Mouse (Mus musculus) midbrain, embryonic 13.5 days (tissue): ENCODE measurements around the gene Mdm4. TPM values are rescaled to one million over a fixed set of nuclear protein-coding genes. Genes with fewer than 3 reads are reported as not detected.

Experiments
- ATAC-seq: fragments of 200-750 bp; cut with Nextera tagmentation; 2 replicates; pipeline ENCODE4 v1.8.0; 2017; ENCODE audit warnings: mild to moderate bottlenecking, moderate TSS enrichment, moderate library complexity
- H3K27ac ChIP-seq: fragments of 300-500 bp; sonication (generic); 2 replicates; pipeline ENCODE4 v1.5.1; 2015; ENCODE audit warnings: inconsistent platforms, mild to moderate bottlenecking, moderate library complexity
- H3K27me3 ChIP-seq: fragments of 300-500 bp; sonication (generic); 2 replicates; pipeline ENCODE4 v1.6.1; 2015; ENCODE audit warnings: mild to moderate bottlenecking, inconsistent platforms
- H3K36me3 ChIP-seq: fragments of 300-500 bp; sonication (generic); 2 replicates; pipeline ENCODE4 v1.6.1; 2015; ENCODE audit warnings: mild to moderate bottlenecking, inconsistent platforms
- H3K4me1 ChIP-seq: fragments of 300-500 bp; sonication (generic); replicated peaks from 2 replicates; pipeline ENCODE4 v1.6.1; 2015; ENCODE audit warnings: inconsistent platforms
- H3K4me2 ChIP-seq: fragments of 300-500 bp; sonication (generic); replicated peaks from 2 replicates; pipeline ENCODE4 v1.6.1; 2015; ENCODE audit warnings: moderate library complexity, mild to moderate bottlenecking, inconsistent platforms
- H3K4me3 ChIP-seq: fragments of 300-500 bp; sonication (generic); replicated peaks from 2 replicates; pipeline ENCODE4 v1.5.1; 2015; ENCODE audit warnings: mild to moderate bottlenecking, inconsistent platforms
- H3K9ac ChIP-seq: fragments of 300-500 bp; sonication (generic); replicated peaks from 2 replicates; pipeline ENCODE4 v1.6.1; 2015; ENCODE audit warnings: mild to moderate bottlenecking, inconsistent platforms
- H3K9me3 ChIP-seq: fragments of 300-500 bp; sonication (generic); 2 replicates; pipeline ENCODE4 v1.6.1; 2016; ENCODE audit warnings: mild to moderate bottlenecking, inconsistent platforms
- WGBS: fragments of 180-500 bp; shearing (Covaris S2); methylation state at CpG from one replicate; pipeline ENCODE4 v1.1.7; 2015; 5-methylcytosine and 5-hydroxymethylcytosine counted together
- polyA plus RNA-seq: library from polyadenylated mRNA; unstranded; fragments of >200 nt; fragmentation: Nextera tagmentation; extraction: Ambion mirVana; gene quantifications from 2 replicates; pipeline ENCODE4 v1.2.1, GENCODE M21; 2015

Mdm4 gene
- polyA plus RNA-seq, 1 experiment from 2014 or later = 46.1 TPM

- no peaks in the 10 kb centered on the region for H3K9me3 ChIP-seq
- ATAC-seq = no peak
- 87% methylated on average over 12 of the region's 12 CpGs for WGBS
- H3K27me3 ChIP-seq = no peaks in the 10 kb centered on the region
- H3K4me1 ChIP-seq = peaks cover 36% of the 10 kb centered on the region; the same call in 1 of the 2 replicates
- H3K36me3 ChIP-seq = peaks cover 58% of the 10 kb centered on the region
- no peak overlapping the region for H3K4me3 ChIP-seq
- H3K9ac ChIP-seq = no peak overlapping the region
- no peak overlapping the region for H3K27ac ChIP-seq
- H3K4me2 ChIP-seq = no peak overlapping the region
These were observed 39.1 kb upstream of the Mdm4 start for GRCm38 (mm10) chr1:133069275-133070120.

- H3K9ac ChIP-seq = no peak overlapping the region
- no peaks in the 10 kb centered on the region for H3K27me3 ChIP-seq
- peaks cover 55% of the 10 kb centered on the region for H3K36me3 ChIP-seq
- 87% methylated on average over 15 of the region's 15 CpGs for WGBS
- peak overlapping the region; percentile 12; the same call in 1 of the 2 replicates for H3K27ac ChIP-seq
- ATAC-seq = no peak; the same call in 1 of the 2 replicates
- peaks cover 36% of the 10 kb centered on the region; the same call in 1 of the 2 replicates for H3K4me1 ChIP-seq
- H3K4me3 ChIP-seq = no peak overlapping the region
- no peak overlapping the region for H3K4me2 ChIP-seq
- no peaks in the 10 kb centered on the region for H3K9me3 ChIP-seq
These were observed 38.4 kb upstream of the Mdm4 start for GRCm38 (mm10) chr1:133068669-133069274.

DNA sequence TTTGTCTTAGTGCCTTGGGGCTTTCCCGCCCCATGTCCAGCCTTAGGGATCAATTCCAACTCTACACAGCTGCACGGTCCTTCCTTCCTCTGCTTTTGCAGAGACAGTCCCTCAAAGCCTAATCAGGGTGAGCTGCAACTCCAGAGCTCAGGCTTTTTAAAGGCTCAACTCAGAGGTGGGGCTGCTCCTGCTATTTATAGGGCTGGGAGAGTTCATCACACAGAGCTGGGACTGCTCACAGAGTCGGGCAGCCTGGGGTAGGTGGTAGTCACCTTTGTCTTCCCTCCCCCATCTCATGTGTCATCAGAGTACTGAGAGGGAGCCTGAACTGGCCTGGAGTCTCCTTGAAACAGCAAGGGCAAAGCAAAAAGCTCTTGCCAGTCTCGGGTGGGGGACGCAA is 37.9 kb upstream of the Mdm4 start:
- Histone ChIP-seq H3K27ac (peak overlapping the region; percentile 21; the same call in 1 of the 2 replicates), H3K9ac (no peak overlapping the region), H3K4me3 (no peak overlapping the region), H3K36me3 (peaks cover 59% of the 10 kb centered on the region), H3K4me1 (peaks cover 32% of the 10 kb centered on the region; the same call in 1 of the 2 replicates), H3K4me2 (no peak overlapping the region), H3K9me3 (no peaks in the 10 kb centered on the region), H3K27me3 (no peaks in the 10 kb centered on the region)
- 67% methylated on average over 5 of the region's 5 CpGs for WGBS
- no peak for ATAC-seq

- WGBS = 91% methylated on average over 6 of the region's 6 CpGs
- no peak for ATAC-seq
These were observed 32.8 kb upstream of the Mdm4 start for GRCm38 (mm10) chr1:133063164-133063563.

GRCm38 (mm10) chr1:133060681-133061080 is 30.3 kb upstream of the Mdm4 start:
- 67% methylated on average over 4 of the region's 4 CpGs for whole genome bisulfite sequencing
- Histone ChIP-seq H3K9ac (no peak overlapping the region), H3K36me3 (peaks cover 25% of the 10 kb centered on the region), H3K4me3 (no peak overlapping the region), H3K9me3 (no peaks in the 10 kb centered on the region), H3K4me1 (peaks cover 31% of the 10 kb centered on the region), H3K27ac (no peak overlapping the region), H3K4me2 (no peak overlapping the region), H3K27me3 (no peaks in the 10 kb centered on the region)
- no peak for ATAC-seq

More at GRCm38 (mm10) chr1:133063164-133063563, 32.8 kb upstream of the Mdm4 start:
- H3K4me2 ChIP-seq = no peak overlapping the region
- H3K9ac ChIP-seq = no peak overlapping the region
- no peaks in the 10 kb centered on the region for H3K27me3 ChIP-seq
- peaks cover 15% of the 10 kb centered on the region for H3K4me1 ChIP-seq
- H3K4me3 ChIP-seq = no peak overlapping the region
- H3K27ac ChIP-seq = no peak overlapping the region
- no peaks in the 10 kb centered on the region for H3K9me3 ChIP-seq
- H3K36me3 ChIP-seq = peaks cover 43% of the 10 kb centered on the region

DNA sequence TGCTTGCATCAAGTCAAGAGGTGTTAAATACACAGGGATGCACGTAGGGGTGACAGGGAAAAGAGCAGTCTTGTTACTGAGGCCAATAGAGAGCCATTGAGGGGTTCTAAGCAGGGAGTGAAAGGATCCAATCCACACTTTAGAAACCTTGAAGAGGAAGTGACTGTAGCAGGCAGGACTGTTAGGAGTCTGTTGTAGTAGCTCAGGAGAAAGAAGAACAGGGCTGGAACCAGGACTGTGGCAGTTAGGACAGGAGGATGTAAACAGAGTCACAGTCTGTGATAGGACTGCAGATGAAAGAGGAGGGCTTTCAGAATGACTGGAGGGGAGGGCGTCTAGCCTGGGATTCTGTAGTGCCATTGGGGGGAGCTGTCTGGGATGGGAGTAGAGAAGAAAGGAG is 29.2 kb upstream of the Mdm4 start:
- no peak for ATAC-seq
- Histone ChIP-seq H3K36me3 (peaks cover 25% of the 10 kb centered on the region), H3K4me3 (no peak overlapping the region), H3K4me2 (no peak overlapping the region), H3K9ac (no peak overlapping the region), H3K4me1 (peaks cover 39% of the 10 kb centered on the region), H3K27me3 (no peaks in the 10 kb centered on the region), H3K27ac (no peak overlapping the region), H3K9me3 (no peaks in the 10 kb centered on the region)
- WGBS = 47% methylated on average over 2 of the region's 2 CpGs

- no peak overlapping the region for H3K4me2 ChIP-seq
- 79% methylated on average over 7 of the region's 7 CpGs for WGBS
- no peaks in the 10 kb centered on the region for H3K9me3 ChIP-seq
- H3K36me3 ChIP-seq = peaks cover 12% of the 10 kb centered on the region
- H3K9ac ChIP-seq = no peak overlapping the region
- ATAC-seq = no peak
- H3K4me1 ChIP-seq = peaks cover 55% of the 10 kb centered on the region
- H3K27me3 ChIP-seq = no peaks in the 10 kb centered on the region
- no peak overlapping the region for H3K4me3 ChIP-seq
- no peak overlapping the region for H3K27ac ChIP-seq
These were observed 27.1 kb upstream of the Mdm4 start for GRCm38 (mm10) chr1:133057345-133058034.

DNA sequence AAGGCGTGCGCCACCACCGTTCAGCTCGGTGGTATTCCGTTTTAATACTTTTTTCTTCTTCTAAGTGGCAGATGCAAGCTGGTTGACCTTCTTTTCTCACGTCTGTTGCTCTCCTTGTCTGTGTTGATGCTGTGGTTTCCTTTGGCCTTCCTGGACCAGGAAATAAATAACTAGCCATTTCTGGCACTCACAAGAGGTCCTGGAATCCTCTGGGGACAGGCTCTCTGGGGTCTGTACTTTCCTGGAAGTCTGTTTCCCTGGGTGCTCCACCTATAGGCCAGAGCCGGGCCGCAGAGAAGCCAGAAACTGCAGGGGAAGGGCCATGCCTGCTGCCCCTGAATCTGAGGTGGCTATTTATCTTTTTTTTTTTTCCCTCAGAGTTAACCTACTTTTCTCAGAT is 24.0 kb upstream of the Mdm4 start:
- Histone ChIP-seq H3K4me3 (no peak overlapping the region), H3K9ac (no peak overlapping the region), H3K4me1 (peaks cover 64% of the 10 kb centered on the region), H3K36me3 (no peaks in the 10 kb centered on the region), H3K27me3 (no peaks in the 10 kb centered on the region), H3K27ac (no peak overlapping the region), H3K4me2 (no peak overlapping the region), H3K9me3 (no peaks in the 10 kb centered on the region)
- ATAC-seq = no peak
- WGBS = 79% methylated on average over 8 of the region's 8 CpGs

- no peak overlapping the region for H3K4me3 ChIP-seq
- 70% methylated on average over 5 of the region's 5 CpGs for WGBS
- H3K27me3 ChIP-seq = no peaks in the 10 kb centered on the region
- ATAC-seq = no peak
- no peak overlapping the region for H3K9ac ChIP-seq
- peaks cover 73% of the 10 kb centered on the region for H3K4me1 ChIP-seq
- H3K9me3 ChIP-seq = no peaks in the 10 kb centered on the region
- H3K4me2 ChIP-seq = no peak overlapping the region
- H3K27ac ChIP-seq = no peak overlapping the region
- no peaks in the 10 kb centered on the region for H3K36me3 ChIP-seq
These were observed 22.7 kb upstream of the Mdm4 start for GRCm38 (mm10) chr1:133053034-133053433.

GRCm38 (mm10) chr1:133051829-133052228 is 21.5 kb upstream of the Mdm4 start:
- no peaks in the 10 kb centered on the region for H3K36me3 ChIP-seq
- no peak overlapping the region for H3K4me2 ChIP-seq
- no peaks in the 10 kb centered on the region for H3K27me3 ChIP-seq
- H3K4me3 ChIP-seq = no peak overlapping the region
- peaks cover 74% of the 10 kb centered on the region for H3K4me1 ChIP-seq
- WGBS = 92% methylated on average over 2 of the region's 2 CpGs
- H3K27ac ChIP-seq = no peak overlapping the region
- H3K9me3 ChIP-seq = no peaks in the 10 kb centered on the region
- H3K9ac ChIP-seq = no peak overlapping the region
- ATAC-seq = no peak

GRCm38 (mm10) chr1:133050001-133050431 is 19.7 kb upstream of the Mdm4 start:
- 27% methylated on average over 11 of the region's 11 CpGs for WGBS
- Histone ChIP-seq H3K9ac (no peak overlapping the region), H3K4me1 (peaks cover 70% of the 10 kb centered on the region), H3K27ac (0 out of 2 replicates have a peak overlapping the region, but pooled peaks have one; percentile 35), H3K27me3 (no peaks in the 10 kb centered on the region), H3K4me2 (peak overlapping the region; percentile 14; the same call in 1 of the 2 replicates), H3K36me3 (no peaks in the 10 kb centered on the region), H3K9me3 (no peaks in the 10 kb centered on the region), H3K4me3 (no peak overlapping the region)
- no peak for ATAC-seq

DNA sequence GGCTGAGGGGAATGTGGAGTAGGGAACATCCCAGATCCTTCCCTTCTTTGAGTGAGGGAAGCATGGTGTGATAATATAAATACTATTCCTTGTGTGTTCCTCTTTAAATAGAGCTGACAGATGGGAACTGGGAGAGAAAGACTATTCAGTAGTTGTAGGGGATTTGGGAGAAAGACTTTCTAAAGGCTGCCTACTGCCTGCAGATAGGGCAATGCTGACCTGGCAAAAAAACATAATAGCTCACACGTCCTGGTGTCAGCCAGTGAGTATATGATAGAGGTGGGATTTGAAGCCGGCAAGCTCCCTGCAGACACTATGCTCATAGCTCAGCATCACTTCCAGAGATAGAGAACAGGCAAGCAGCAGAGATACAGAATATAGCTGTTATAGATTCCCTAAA is 18.3 kb upstream of the Mdm4 start:
- peak overlapping the region; percentile 84 for H3K4me3 ChIP-seq
- H3K9ac ChIP-seq = peak overlapping the region; percentile 98
- WGBS = 13% methylated on average over 2 of the region's 2 CpGs
- H3K9me3 ChIP-seq = no peaks in the 10 kb centered on the region
- ATAC-seq = no peak
- H3K4me1 ChIP-seq = peaks cover 65% of the 10 kb centered on the region
- H3K27me3 ChIP-seq = no peaks in the 10 kb centered on the region
- H3K27ac ChIP-seq = no peak overlapping the region
- H3K36me3 ChIP-seq = no peaks in the 10 kb centered on the region
- peak overlapping the region; percentile 84 for H3K4me2 ChIP-seq
